Mouse (Mus musculus): ENCODE data around the gene Cebpzos. TPM values are rescaled to one million over a fixed set of nuclear protein-coding genes. Genes with fewer than 3 reads are reported as not detected.

Cebpzos gene
- 45.1 TPM for polyA plus RNA-seq (2014; fragmentation: Illumina TruSeq; extraction: RNeasy Lipid Tissue Mini Kit (QIAGEN cat#74804); ENCODE audit: low read depth, low replicate concordance)

GRCm38 (mm10) chr17:78916369-78916813 lies at the start of gene Cebpzos:
Gene Cebpzos (plus strand): TSS chr17:78916500.

GRCm38 (mm10) chr17:78882401-78883112 lies 33.7 kb upstream of the Cebpzos start, which contains the start of gene Eif2ak2:
Gene Eif2ak2 (minus strand): TSS chr17:78882573.

GRCm38 (mm10) chr17:78906892-78907291 lies 9.4 kb upstream of the Cebpzos start, which contains the start of gene Sult6b1:
Gene Sult6b1 (minus strand): TSS chr17:78906992.

GRCm38 (mm10) chr17:78936466-78937228 lies 20.3 kb downstream of the Cebpzos start, which contains the start of the genes Cebpz and Ndufaf7:
Gene Cebpz (minus strand): TSS chr17:78937066.
Gene Ndufaf7 (plus strand): TSS chr17:78937136.

Other genes with a start within 250 kb of the Cebpzos start
- 10.0 TPM for gene Strn, start 179.3 kb upstream of the Cebpzos start, polyA plus RNA-seq (2014; fragmentation: Illumina TruSeq; extraction: RNeasy Lipid Tissue Mini Kit (QIAGEN cat#74804); ENCODE audit: low read depth, low replicate concordance)
- gene Heatr5b, start 81.1 kb upstream of the Cebpzos start, polyA plus RNA-seq (2014; fragmentation: Illumina TruSeq; extraction: RNeasy Lipid Tissue Mini Kit (QIAGEN cat#74804); ENCODE audit: low read depth, low replicate concordance): 6.5 TPM
- 16.3 TPM for gene Gpatch11, start 80.9 kb upstream of the Cebpzos start, polyA plus RNA-seq (2014; fragmentation: Illumina TruSeq; extraction: RNeasy Lipid Tissue Mini Kit (QIAGEN cat#74804); ENCODE audit: low read depth, low replicate concordance)
- gene Eif2ak2, start 33.9 kb upstream of the Cebpzos start, polyA plus RNA-seq (2014; fragmentation: Illumina TruSeq; extraction: RNeasy Lipid Tissue Mini Kit (QIAGEN cat#74804); ENCODE audit: low read depth, low replicate concordance): 20.4 TPM
- gene Sult6b1, start 9.5 kb upstream of the Cebpzos start, polyA plus RNA-seq (2014; fragmentation: Illumina TruSeq; extraction: RNeasy Lipid Tissue Mini Kit (QIAGEN cat#74804); ENCODE audit: low read depth, low replicate concordance): not detected
- gene Cebpz, start 20.6 kb downstream of the Cebpzos start, polyA plus RNA-seq (2014; fragmentation: Illumina TruSeq; extraction: RNeasy Lipid Tissue Mini Kit (QIAGEN cat#74804); ENCODE audit: low read depth, low replicate concordance): 33.6 TPM
- gene Ndufaf7, start 20.6 kb downstream of the Cebpzos start, polyA plus RNA-seq (2014; fragmentation: Illumina TruSeq; extraction: RNeasy Lipid Tissue Mini Kit (QIAGEN cat#74804); ENCODE audit: low read depth, low replicate concordance): 25.4 TPM
- 268 TPM for gene Prkd3, start 104.3 kb downstream of the Cebpzos start, polyA plus RNA-seq (2014; fragmentation: Illumina TruSeq; extraction: RNeasy Lipid Tissue Mini Kit (QIAGEN cat#74804); ENCODE audit: low read depth, low replicate concordance)
- 46.5 TPM for gene Qpct, start 135.4 kb downstream of the Cebpzos start, polyA plus RNA-seq (2014; fragmentation: Illumina TruSeq; extraction: RNeasy Lipid Tissue Mini Kit (QIAGEN cat#74804); ENCODE audit: low read depth, low replicate concordance)

Measured in liver, adult 10 weeks (tissue).